Mouse (Mus musculus): ENCODE data around the gene E030018B13Rik. TPM values are rescaled to one million over a fixed set of nuclear protein-coding genes. Genes with fewer than 3 reads are reported as not detected.

The E030018B13Rik gene
- polyA plus RNA-seq, 1 experiment from 2014 or later: not detected

- ATAC-seq: no peak
- no peak overlapping the region for H3K4me3 ChIP-seq (ENCODE audit: low read depth, low read length)
Observed at GRCm38 (mm10) chr7:63885025-63885424, 31.6 kb upstream of the E030018B13Rik start.

GRCm38 (mm10) chr7:63887034-63887551 is 29.6 kb upstream of the E030018B13Rik start:
- no peaks in the 10 kb centered on the region for H3K9me3 ChIP-seq (replicated peaks; ENCODE audit: control insufficient read depth, low read length)

More at GRCm38 (mm10) chr7:63885025-63885424, 31.6 kb upstream of the E030018B13Rik start:
- Histone ChIP-seq H3K27ac (ENCODE audit: low read depth, low read length) (no peak overlapping the region), H3K36me3 (ENCODE audit: control insufficient read depth, insufficient read depth, low read length) (peaks cover 20% of the 10 kb centered on the region), H3K4me1 (ENCODE audit: control insufficient read depth, insufficient read depth, low read length) (no peaks in the 10 kb centered on the region), H3K9ac (ENCODE audit: low read length) (no peak overlapping the region), H3K27me3 (replicated peaks; ENCODE audit: control insufficient read depth, insufficient read depth, low read length) (no peaks in the 10 kb centered on the region), H3K9me3 (replicated peaks; ENCODE audit: control insufficient read depth, low read length) (no peaks in the 10 kb centered on the region), H3K4me2 (ENCODE audit: low read length) (no peak overlapping the region)
- 94% methylated on average over 7 of the region's 7 CpGs for WGBS
- DNase-seq (ENCODE audit: low spot score): no peak

GRCm38 (mm10) chr7:63887602-63888123 is 29.0 kb upstream of the E030018B13Rik start:
- WGBS: 90% methylated on average over 10 of the region's 10 CpGs
- Histone ChIP-seq H3K4me1 (ENCODE audit: control insufficient read depth, insufficient read depth, low read length) (no peaks in the 10 kb centered on the region), H3K9ac (ENCODE audit: low read length) (no peak overlapping the region), H3K4me3 (ENCODE audit: low read depth, low read length) (no peak overlapping the region), H3K4me2 (ENCODE audit: low read length) (no peak overlapping the region), H3K9me3 (replicated peaks; ENCODE audit: control insufficient read depth, low read length) (no peaks in the 10 kb centered on the region), H3K27ac (ENCODE audit: low read depth, low read length) (no peak overlapping the region), H3K36me3 (ENCODE audit: control insufficient read depth, insufficient read depth, low read length) (peaks cover 34% of the 10 kb centered on the region), H3K27me3 (replicated peaks; ENCODE audit: control insufficient read depth, insufficient read depth, low read length) (no peaks in the 10 kb centered on the region)
- no peak for ATAC-seq
- no peak for DNase-seq (ENCODE audit: low spot score)

More at GRCm38 (mm10) chr7:63887034-63887551, 29.6 kb upstream of the E030018B13Rik start:
- DNase-seq (ENCODE audit: low spot score): no peak
- no peaks in the 10 kb centered on the region for H3K4me1 ChIP-seq (ENCODE audit: control insufficient read depth, insufficient read depth, low read length)
- H3K9ac ChIP-seq (ENCODE audit: low read length): no peak overlapping the region
- H3K4me2 ChIP-seq (ENCODE audit: low read length): no peak overlapping the region
- no peak for ATAC-seq
- H3K27me3 ChIP-seq (replicated peaks; ENCODE audit: control insufficient read depth, insufficient read depth, low read length): no peaks in the 10 kb centered on the region
- no peak overlapping the region for H3K4me3 ChIP-seq (ENCODE audit: low read depth, low read length)
- H3K36me3 ChIP-seq (ENCODE audit: control insufficient read depth, insufficient read depth, low read length): peaks cover 34% of the 10 kb centered on the region
- 71% methylated on average over 8 of the region's 8 CpGs for WGBS
- H3K27ac ChIP-seq (ENCODE audit: low read depth, low read length): no peak overlapping the region

DNA sequence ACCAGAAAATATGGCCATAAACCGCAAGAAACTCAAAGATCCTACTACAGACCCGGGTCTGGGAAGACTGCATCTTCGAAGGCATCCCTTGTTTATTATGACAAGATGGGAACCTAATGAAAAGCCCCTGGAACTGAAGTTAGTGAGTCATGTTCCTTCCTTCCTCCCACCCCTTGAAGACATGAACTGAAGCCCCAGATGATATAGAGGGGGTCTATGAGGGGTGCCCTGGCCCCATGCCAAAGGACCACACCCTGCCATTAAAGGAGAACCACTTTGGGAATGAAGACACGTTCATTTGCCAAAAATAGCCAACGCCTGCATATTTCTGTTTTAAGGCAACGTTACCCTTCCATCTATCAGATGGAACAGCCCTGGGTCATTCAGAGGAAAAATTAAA is 28.0 kb upstream of the E030018B13Rik start:
- peaks cover 9% of the 10 kb centered on the region for H3K4me1 ChIP-seq (ENCODE audit: control insufficient read depth, insufficient read depth, low read length)
- DNase-seq (ENCODE audit: low spot score): no peak
- H3K9ac ChIP-seq (ENCODE audit: low read length): no peak overlapping the region
- ATAC-seq: no peak
- H3K4me3 ChIP-seq (ENCODE audit: low read depth, low read length): no peak overlapping the region
- WGBS: 78% methylated on average over 6 of the region's 6 CpGs
- H3K9me3 ChIP-seq (replicated peaks; ENCODE audit: control insufficient read depth, low read length): no peaks in the 10 kb centered on the region
- no peak overlapping the region for H3K27ac ChIP-seq (ENCODE audit: low read depth, low read length)
- no peaks in the 10 kb centered on the region for H3K27me3 ChIP-seq (replicated peaks; ENCODE audit: control insufficient read depth, insufficient read depth, low read length)
- peaks cover 34% of the 10 kb centered on the region for H3K36me3 ChIP-seq (ENCODE audit: control insufficient read depth, insufficient read depth, low read length)
- no peak overlapping the region for H3K4me2 ChIP-seq (ENCODE audit: low read length)

DNA sequence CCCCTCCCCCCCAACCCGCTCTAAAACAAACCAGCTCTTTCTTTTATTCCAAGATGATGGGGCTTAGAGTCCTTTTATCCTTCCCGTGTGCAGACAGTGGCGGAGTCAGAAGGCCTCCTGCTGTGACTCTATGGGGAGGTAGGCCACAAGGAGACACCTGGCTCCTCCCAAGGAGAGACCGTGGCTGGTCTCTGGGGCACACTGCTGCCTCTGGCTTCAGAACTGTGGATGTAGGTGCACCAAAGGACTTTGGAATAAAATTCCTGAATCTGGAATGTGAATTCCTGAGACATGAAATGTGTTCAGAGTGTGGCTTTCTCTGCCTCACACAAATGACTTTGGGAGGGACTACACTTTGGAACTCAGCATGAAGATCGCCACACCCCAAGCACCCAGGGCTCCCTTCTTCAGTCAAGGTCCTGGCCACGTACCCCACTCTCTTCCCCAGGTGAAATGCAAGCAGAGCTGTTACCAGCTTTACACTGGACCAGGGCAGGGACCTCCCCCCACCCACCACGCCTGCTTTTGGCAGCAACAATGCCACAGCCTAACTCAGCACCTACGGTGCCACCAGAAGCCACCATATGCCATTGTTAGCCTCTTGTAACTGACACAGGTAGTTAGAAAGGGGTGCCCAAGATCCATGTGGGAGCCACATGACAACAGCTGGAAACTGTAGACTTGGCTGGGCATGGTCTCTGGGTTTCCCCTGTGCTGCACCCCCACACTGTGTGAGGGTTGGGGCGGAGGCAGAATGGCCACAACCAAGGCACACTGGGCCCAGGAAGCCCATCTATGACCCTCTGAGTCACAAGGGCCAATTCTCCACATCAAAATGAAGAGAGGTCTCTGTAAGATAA is 27.3 kb upstream of the E030018B13Rik start:
- H3K27ac ChIP-seq (ENCODE audit: low read depth, low read length): no peak overlapping the region
- peaks cover 12% of the 10 kb centered on the region for H3K4me1 ChIP-seq (ENCODE audit: control insufficient read depth, insufficient read depth, low read length)
- no peak overlapping the region for H3K4me3 ChIP-seq (ENCODE audit: low read depth, low read length)
- peaks cover 34% of the 10 kb centered on the region for H3K36me3 ChIP-seq (ENCODE audit: control insufficient read depth, insufficient read depth, low read length)
- H3K27me3 ChIP-seq (replicated peaks; ENCODE audit: control insufficient read depth, insufficient read depth, low read length): no peaks in the 10 kb centered on the region
- 60% methylated on average over 9 of the region's 9 CpGs for WGBS
- no peaks in the 10 kb centered on the region for H3K9me3 ChIP-seq (replicated peaks; ENCODE audit: control insufficient read depth, low read length)
- H3K4me2 ChIP-seq (ENCODE audit: low read length): no peak overlapping the region
- ATAC-seq (no peak), DNase-seq (ENCODE audit: low spot score) (no peak)
- no peak overlapping the region for H3K9ac ChIP-seq (ENCODE audit: low read length)

GRCm38 (mm10) chr7:63891488-63892075 is 25.1 kb upstream of the E030018B13Rik start:
- H3K36me3 ChIP-seq (ENCODE audit: control insufficient read depth, insufficient read depth, low read length): peaks cover 34% of the 10 kb centered on the region
- WGBS: 75% methylated on average over 43 of the region's 43 CpGs
- H3K4me1 ChIP-seq (ENCODE audit: control insufficient read depth, insufficient read depth, low read length): peaks cover 20% of the 10 kb centered on the region
- H3K27ac ChIP-seq (ENCODE audit: low read depth, low read length): no peak overlapping the region
- H3K27me3 ChIP-seq (replicated peaks; ENCODE audit: control insufficient read depth, insufficient read depth, low read length): no peaks in the 10 kb centered on the region
- H3K9me3 ChIP-seq (replicated peaks; ENCODE audit: control insufficient read depth, low read length): no peaks in the 10 kb centered on the region
- no peak for ATAC-seq
- H3K4me3 ChIP-seq (ENCODE audit: low read depth, low read length): no peak overlapping the region
- H3K9ac ChIP-seq (ENCODE audit: low read length): no peak overlapping the region
- H3K4me2 ChIP-seq (ENCODE audit: low read length): no peak overlapping the region
- no peak for DNase-seq (ENCODE audit: low spot score)

DNA sequence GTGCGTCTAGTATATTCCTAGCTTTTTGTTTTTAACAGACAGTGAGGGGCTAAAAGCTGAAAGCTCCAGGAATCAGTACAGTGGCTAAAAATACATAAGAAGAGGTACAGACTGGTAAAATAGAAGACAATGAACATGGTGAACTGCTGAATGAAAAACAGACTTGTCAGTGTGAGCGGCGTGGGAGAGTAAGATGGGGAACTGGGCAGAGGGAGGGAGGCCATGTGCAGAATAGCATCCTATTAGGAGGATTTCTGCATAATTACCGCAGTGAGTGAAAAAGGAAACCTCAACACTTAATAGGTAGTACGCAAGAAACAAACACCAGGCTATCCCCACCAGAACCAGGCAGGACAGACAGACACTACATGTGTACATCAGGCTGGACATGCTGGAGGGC is 23.5 kb upstream of the E030018B13Rik start:
- DNase-seq (ENCODE audit: low spot score) (peak; percentile 51), ATAC-seq (peak; percentile 25)
- no peaks in the 10 kb centered on the region for H3K9me3 ChIP-seq (replicated peaks; ENCODE audit: control insufficient read depth, low read length)
- H3K4me1 ChIP-seq (ENCODE audit: control insufficient read depth, insufficient read depth, low read length): peaks cover 31% of the 10 kb centered on the region
- no peaks in the 10 kb centered on the region for H3K27me3 ChIP-seq (replicated peaks; ENCODE audit: control insufficient read depth, insufficient read depth, low read length)
- peak overlapping the region; percentile 80 for H3K27ac ChIP-seq (ENCODE audit: low read depth, low read length)
- no peak overlapping the region for H3K4me3 ChIP-seq (ENCODE audit: low read depth, low read length)
- 0 out of 2 replicates have a peak overlapping the region, but pooled peaks have one; percentile 7 for H3K4me2 ChIP-seq (ENCODE audit: low read length)
- 34% methylated on average over 5 of the region's 5 CpGs for WGBS
- H3K9ac ChIP-seq (ENCODE audit: low read length): no peak overlapping the region
- peaks cover 27% of the 10 kb centered on the region for H3K36me3 ChIP-seq (ENCODE audit: control insufficient read depth, insufficient read depth, low read length)

DNA sequence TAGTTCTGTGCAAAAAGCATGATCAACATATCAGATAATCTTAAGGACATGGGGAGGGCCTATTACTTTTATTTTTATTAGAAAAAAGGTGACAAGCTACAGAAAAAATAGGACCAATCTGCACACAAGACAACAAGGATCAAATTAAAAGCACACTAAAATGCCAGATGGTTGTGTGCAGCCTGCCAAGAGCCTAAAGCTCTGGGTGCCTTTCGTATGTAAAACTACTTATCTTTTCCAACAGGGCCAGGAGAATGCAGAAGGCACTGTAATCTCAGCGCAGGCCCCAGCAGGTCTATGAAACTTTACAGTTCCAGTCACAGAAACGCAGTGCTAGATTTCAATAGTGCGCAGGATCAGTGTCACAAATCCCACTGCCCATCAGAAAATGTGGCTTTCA is 22.9 kb upstream of the E030018B13Rik start:
- peak overlapping the region; percentile 80 for H3K27ac ChIP-seq (ENCODE audit: low read depth, low read length)
- H3K4me2 ChIP-seq (ENCODE audit: low read length): no peak overlapping the region
- H3K9ac ChIP-seq (ENCODE audit: low read length): peak overlapping the region; percentile 5; the same call in 1 of the 2 replicates
- H3K4me3 ChIP-seq (ENCODE audit: low read depth, low read length): no peak overlapping the region
- DNase-seq (ENCODE audit: low spot score): peak; percentile 80
- peaks cover 26% of the 10 kb centered on the region for H3K36me3 ChIP-seq (ENCODE audit: control insufficient read depth, insufficient read depth, low read length)
- 38% methylated on average over 4 of the region's 4 CpGs for WGBS
- peak; percentile 49 for ATAC-seq
- peaks cover 31% of the 10 kb centered on the region for H3K4me1 ChIP-seq (ENCODE audit: control insufficient read depth, insufficient read depth, low read length)
- H3K9me3 ChIP-seq (replicated peaks; ENCODE audit: control insufficient read depth, low read length): no peaks in the 10 kb centered on the region
- no peaks in the 10 kb centered on the region for H3K27me3 ChIP-seq (replicated peaks; ENCODE audit: control insufficient read depth, insufficient read depth, low read length)
